Mouse (Mus musculus) stomach, postnatal 0 days (tissue): ENCODE measurements around the gene Ifi27l2a. TPM values are rescaled to one million over a fixed set of nuclear protein-coding genes. Genes with fewer than 3 reads are reported as not detected.
"Not testable (repeated sequence)": the region's sequence is repeated elsewhere in the genome, so short reads cannot be mapped to it uniquely, and the experiment has no call there.

Experiments used
- ATAC-seq: fragments of 200-750 bp; cut with Nextera tagmentation; 2 replicates; pipeline ENCODE4 v1.8.0; 2017; ENCODE audit not compliant: low FRiP score, low TSS enrichment
- DNase-seq: peaks from one replicate; pipeline ENCODE4 v3.0.0-alpha.2; 2016; ENCODE audit warnings: low spot score
- H3K27ac ChIP-seq: fragments of 300-500 bp; sonication (generic); replicated peaks from 2 replicates; pipeline ENCODE4 v1.5.1; 2014; ENCODE audit warnings: mild to moderate bottlenecking, control low read depth
- H3K27me3 ChIP-seq: fragments of 300-500 bp; sonication (generic); 2 replicates; pipeline ENCODE4 v1.6.1; 2014; ENCODE audit warnings: low read length; ENCODE audit not compliant: control insufficient read depth, insufficient read depth
- H3K36me3 ChIP-seq: fragments of 300-500 bp; sonication (generic); 2 replicates; pipeline ENCODE4 v1.6.1; 2014; ENCODE audit warnings: low read length, mixed read lengths; ENCODE audit not compliant: control insufficient read depth, insufficient read depth
- H3K4me1 ChIP-seq: fragments of 300-500 bp; sonication (generic); replicated peaks from 2 replicates; pipeline ENCODE4 v1.6.1; 2014; ENCODE audit warnings: antibody characterized with exemption; ENCODE audit not compliant: control insufficient read depth, insufficient read depth
- H3K4me2 ChIP-seq: fragments of 300-500 bp; sonication (generic); replicated peaks from 2 replicates; pipeline ENCODE4 v1.6.1; 2014; ENCODE audit warnings: low read depth, mild to moderate bottlenecking, control low read depth, moderate library complexity
- H3K4me3 ChIP-seq: fragments of 300-500 bp; sonication (generic); 2 replicates; pipeline ENCODE4 v1.5.1; 2014; ENCODE audit warnings: low read depth, low read length, control low read depth
- H3K9ac ChIP-seq: fragments of 300-500 bp; sonication (generic); 2 replicates; pipeline ENCODE4 v1.6.1; 2014; ENCODE audit warnings: mild to moderate bottlenecking, low read length, control low read depth, mixed read lengths
- H3K9me3 ChIP-seq: fragments of 300-500 bp; sonication (generic); 2 replicates; pipeline ENCODE4 v1.6.1; 2016; ENCODE audit warnings: low read length; ENCODE audit not compliant: control insufficient read depth
- CTCF ChIP-seq: IDR thresholded peaks from 2 replicates; pipeline ENCODE4 v1.5.1; 2016; ENCODE audit warnings: antibody characterized with exemption, low read depth, mild to moderate bottlenecking, moderate library complexity
- EP300 ChIP-seq: optimal IDR thresholded peaks from 2 replicates; pipeline ENCODE3; 2016; ENCODE audit warnings: antibody characterized with exemption
- WGBS: fragments of 180-500 bp; shearing (Covaris S2); extraction: QIAGEN DNeasy Blood & Tissue Kit; methylation state at CpG from one replicate; pipeline ENCODE4 v1.1.7; 2014; 5-methylcytosine and 5-hydroxymethylcytosine counted together
- polyA plus RNA-seq: library from polyadenylated mRNA; unstranded; fragments of >200 nt; fragmentation: Nextera tagmentation; extraction: Ambion mirVana; gene quantifications from 2 replicates; pipeline ENCODE4 v1.2.1, GENCODE M21; 2015

Ifi27l2a gene
- polyA plus RNA-seq, 1 experiment from 2014 or later = 110 TPM

GRCm38 (mm10) chr12:103453361-103453760, 9.9 kb upstream of the Ifi27l2a start:
- Histone ChIP-seq H3K36me3 (no peaks in the 10 kb centered on the region), H3K27me3 (no peaks in the 10 kb centered on the region), H3K27ac (no peak overlapping the region), H3K4me1 (no peaks in the 10 kb centered on the region), H3K4me3 (no peak overlapping the region), H3K9ac (no peak overlapping the region), H3K4me2 (no peak overlapping the region), H3K9me3 (no peaks in the 10 kb centered on the region)
- peak; percentile 31; the same call in 1 of the 2 replicates for ATAC-seq
- no peak for DNase-seq
- TF ChIP-seq CTCF = no peak
- no peak for TF ChIP-seq EP300

- H3K36me3 ChIP-seq = no peaks in the 10 kb centered on the region
- no peaks in the 10 kb centered on the region for H3K4me1 ChIP-seq
- H3K27me3 ChIP-seq = no peaks in the 10 kb centered on the region
- H3K4me2 ChIP-seq = no peak overlapping the region
- no peak overlapping the region for H3K4me3 ChIP-seq
- H3K9ac ChIP-seq = no peak overlapping the region
- no peak for ATAC-seq
- H3K27ac ChIP-seq = no peak overlapping the region
- H3K9me3 ChIP-seq = no peaks in the 10 kb centered on the region
- DNase-seq = no peak
- TF ChIP-seq CTCF = no peak
- WGBS = 80% methylated on average over 3 of the region's 3 CpGs
Measured at GRCm38 (mm10) chr12:103445060-103445459, 1.6 kb upstream of the Ifi27l2a start.

GRCm38 (mm10) chr12:103444261-103444660, 781 bp upstream of the Ifi27l2a start:
- not testable (repeated sequence) for H3K27ac ChIP-seq, H3K27me3 ChIP-seq, H3K9me3 ChIP-seq, H3K36me3 ChIP-seq, H3K4me3 ChIP-seq, ATAC-seq, H3K4me2 ChIP-seq, H3K9ac ChIP-seq, H3K4me1 ChIP-seq
- DNase-seq = peak; percentile 28
- WGBS = 26% methylated on average over 5 of the region's 7 CpGs

DNA sequence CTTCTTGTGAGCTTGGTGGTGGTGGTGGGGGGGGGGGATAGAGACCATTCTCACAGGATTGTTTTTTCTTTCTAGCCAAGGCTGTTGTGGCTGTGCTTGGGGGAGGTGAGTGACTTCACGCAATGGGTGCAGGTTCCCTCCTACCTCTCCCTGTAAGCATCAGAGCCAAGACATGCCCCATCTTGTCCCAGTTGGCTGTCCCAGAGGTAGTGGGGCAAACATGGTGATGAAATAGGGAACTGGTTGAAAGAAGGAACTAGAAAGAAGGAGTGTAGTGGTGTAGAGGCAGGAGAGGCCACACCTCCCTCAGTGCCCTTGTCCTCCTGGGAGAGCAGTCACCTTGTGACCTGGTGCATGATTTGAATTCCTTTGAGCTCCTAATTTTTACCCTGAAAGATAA, 5.9 kb downstream of the Ifi27l2a start:
- DNase-seq (no peak), ATAC-seq (no peak)
- no peaks in the 10 kb centered on the region; the same call in 1 of the 2 replicates for H3K36me3 ChIP-seq
- no peaks in the 10 kb centered on the region; the same call in 1 of the 2 replicates for H3K4me1 ChIP-seq
- H3K9me3 ChIP-seq = no peaks in the 10 kb centered on the region
- H3K4me2 ChIP-seq = no peak overlapping the region
- TF ChIP-seq CTCF (no peak), EP300 (no peak)
- H3K27ac ChIP-seq = peak overlapping the region; percentile 14
- H3K27me3 ChIP-seq = no peaks in the 10 kb centered on the region
- no peak overlapping the region for H3K4me3 ChIP-seq
- no peak overlapping the region for H3K9ac ChIP-seq
- 77% methylated on average over 1 of the region's 1 CpGs for WGBS

- no peak; the same call in 1 of the 2 replicates for ATAC-seq
Measured at GRCm38 (mm10) chr12:103434861-103435260, 8.6 kb downstream of the Ifi27l2a start.

GRCm38 (mm10) chr12:103433986-103434731, 9.3 kb downstream of the Ifi27l2a start, which contains the start of gene Ifi27:
TSS of gene Ifi27 (plus strand) at chr12:103434211.
- Histone ChIP-seq H3K4me2 (peak within 1 kb of the TSS; percentile 34), H3K36me3 (no peaks in the 10 kb centered on the region; the same call in 1 of the 2 replicates), H3K4me1 (no peaks in the 10 kb centered on the region; the same call in 1 of the 2 replicates), H3K27me3 (no peaks in the 10 kb centered on the region), H3K9ac (peak within 1 kb of the TSS; percentile 14; the same call in 1 of the 2 replicates), H3K4me3 (peak within 1 kb of the TSS; percentile 36), H3K27ac (peak within 1 kb of the TSS; percentile 72), H3K9me3 (no peaks in the 10 kb centered on the region)
- ATAC-seq = peak; percentile 97
- 40% methylated on average over 8 of the region's 8 CpGs for WGBS
- TF ChIP-seq CTCF = no peak
- TF ChIP-seq EP300 = peak; percentile 47
- DNase-seq = peak; percentile 40

More at GRCm38 (mm10) chr12:103434861-103435260, 8.6 kb downstream of the Ifi27l2a start:
- H3K4me2 ChIP-seq = peak overlapping the region; percentile 34
- H3K9me3 ChIP-seq = no peaks in the 10 kb centered on the region
- no peaks in the 10 kb centered on the region for H3K27me3 ChIP-seq
- H3K27ac ChIP-seq = peak overlapping the region; percentile 72
- DNase-seq = no peak
- no peaks in the 10 kb centered on the region; the same call in 1 of the 2 replicates for H3K36me3 ChIP-seq
- TF ChIP-seq EP300 (no peak), CTCF (no peak)
- no peaks in the 10 kb centered on the region; the same call in 1 of the 2 replicates for H3K4me1 ChIP-seq
- no peak overlapping the region; the same call in 1 of the 2 replicates for H3K4me3 ChIP-seq
- no peak overlapping the region for H3K9ac ChIP-seq
